22 mouse cellular contexts compared by ENCODE assay signal in genomic region chr1:55445689-55446044, GRCm38 (mm10). TPM values are rescaled to one million over a fixed set of nuclear protein-coding genes. Genes with fewer than 3 reads are reported as not detected.
DNase-seq lines count a peak whose midpoint lies in the region; ATAC-seq and TF ChIP-seq lines count a peak whose summit lies in the region.
"Had no signal": no experiment of that assay in that cellular context is flagged by ENCODE, and none has a peak within 500 bp of the region (broad histone marks: within the 10 kb centered on the region; RNA-seq: fewer than 3 reads in every experiment).

No protein-coding gene starts in this region.

- no peak overlapping the region for H3K4me3 ChIP-seq in heart, embryonic 15.5 days
- no peak overlapping the region for H3K4me3 ChIP-seq in thymus, adult 2 months (ENCODE audit: control insufficient read depth, insufficient read depth, low read length)
- H3K4me3 ChIP-seq: embryonic facial prominence, embryonic 13.5 days; erythroblast, embryonic 14.5 days; forebrain, embryonic 12.5 days; limb, embryonic 13.5 days; liver, embryonic 12.5 days had no signal

- H3K4me2 ChIP-seq in heart, embryonic 15.5 days: no peak overlapping the region
- H3K4me2 ChIP-seq: embryonic facial prominence, embryonic 13.5 days; forebrain, embryonic 12.5 days; limb, embryonic 13.5 days; liver, embryonic 12.5 days had no signal

- no peak overlapping the region for H3K9ac ChIP-seq in heart, embryonic 15.5 days
- H3K9ac ChIP-seq: embryonic facial prominence, embryonic 13.5 days; forebrain, embryonic 12.5 days; limb, embryonic 13.5 days; liver, embryonic 12.5 days had no signal

- no peaks in the 10 kb centered on the region for H3K27me3 ChIP-seq in heart, embryonic 15.5 days
- no peaks in the 10 kb centered on the region for H3K27me3 ChIP-seq in thymus, adult 2 months (ENCODE audit: control insufficient read depth, insufficient read depth, low read length)
- H3K27me3 ChIP-seq: embryonic facial prominence, embryonic 13.5 days; forebrain, embryonic 12.5 days; limb, embryonic 13.5 days; liver, embryonic 12.5 days had no signal

- no peak for DNase-seq in heart, adult 8-10 months (ENCODE audit: low spot score)
- DNase-seq in thymus, adult 2 months: no peak
- no peak for DNase-seq in thymus, postnatal 36 days
- DNase-seq in lung, postnatal 36 days: peak; percentile 21
- no peak for DNase-seq in Muller cell, postnatal 12 days (ENCODE audit: inconsistent ontology term)
- no peak for DNase-seq in kidney, postnatal 10 days
- DNase-seq: adrenal gland, postnatal 10 days; cerebellum, adult 2 months; cerebellum, postnatal 25 days; gastrocnemius, postnatal 36 days; kidney, adult 11 months; layer of hippocampus, adult 9-11 months; midbrain, embryonic 14.5 days; right cerebral cortex, postnatal 14 days had no signal

- H3K9me3 ChIP-seq in heart, embryonic 15.5 days (replicated peaks): no peaks in the 10 kb centered on the region
- H3K9me3 ChIP-seq: embryonic facial prominence, embryonic 13.5 days; forebrain, embryonic 12.5 days; limb, embryonic 13.5 days; liver, embryonic 12.5 days had no signal

- 15% methylated on average over 3 of the region's 3 CpGs for WGBS in heart, embryonic 15.5 days
- 71% methylated on average over 3 of the region's 3 CpGs for WGBS in thymus, adult 2 months

- H3K36me3 ChIP-seq in heart, embryonic 15.5 days: no peaks in the 10 kb centered on the region
- H3K36me3 ChIP-seq in thymus, adult 2 months (ENCODE audit: control insufficient read depth, insufficient read depth, low read length): no peaks in the 10 kb centered on the region
- H3K36me3 ChIP-seq: embryonic facial prominence, embryonic 13.5 days; forebrain, embryonic 12.5 days; limb, embryonic 13.5 days; liver, embryonic 12.5 days had no signal

- no peak for TF ChIP-seq CTCF in thymus, adult 2 months (IDR thresholded peaks at IDR 0.05; ENCODE audit: borderline replicate concordance, control insufficient read depth, extremely low read depth, insufficient read depth, low read length, poor library complexity)

- TF ChIP-seq POLR2A in thymus, adult 2 months (IDR thresholded peaks at IDR 0.05; ENCODE audit: control insufficient read depth, extremely low read depth, insufficient read depth, low read length, poor library complexity): no peak

- no peak; the same call in 1 of the 2 replicates for ATAC-seq in heart, embryonic 15.5 days (replicated peaks; ENCODE audit: insufficient number of reproducible peaks, insufficient read depth, low FRiP score, low read depth)
- ATAC-seq: hindbrain, embryonic 16.5 days; liver, embryonic 12.5 days had no signal

- H3K4me1 ChIP-seq in heart, embryonic 15.5 days (replicated peaks): peaks cover 7% of the 10 kb centered on the region
- peaks cover 25% of the 10 kb centered on the region for H3K4me1 ChIP-seq in thymus, adult 2 months (replicated peaks; ENCODE audit: control insufficient read depth, insufficient read depth, low read length)
- H3K4me1 ChIP-seq: embryonic facial prominence, embryonic 13.5 days; limb, embryonic 13.5 days had no signal

- H3K27ac ChIP-seq in heart, embryonic 15.5 days: peak overlapping the region; percentile 12; the same call in 1 of the 2 replicates
- peak overlapping the region; percentile 86 for H3K27ac ChIP-seq in thymus, adult 2 months (ENCODE audit: control insufficient read depth, insufficient read depth, low read length)
- H3K27ac ChIP-seq: embryonic facial prominence, embryonic 13.5 days; forebrain, embryonic 12.5 days; limb, embryonic 13.5 days; liver, embryonic 12.5 days had no signal

RNA-seq across cellular contexts. Expression of gene Plcl1, which starts 39.9 kb away (rescaled TPM):
- 0.91 and 1.0 TPM in 2 replicates for polyA plus RNA-seq in heart, embryonic 15.5 days (2015; fragmentation: Nextera tagmentation; extraction: Ambion mirVana)
- 1 to 10 TPM; 3.0 to 4.7 (median 3.5) TPM for total RNA-seq in heart, adult 8-10 months (2022)
- 2.7 and 3.8 TPM in 2 replicates for polyA plus RNA-seq in thymus, adult 2 months (2012; rRNA removed)
- total RNA-seq: megakaryocyte-erythroid progenitor cell, adult 5-6 weeks had no signal
- polyA plus RNA-seq: erythroblast, embryonic 14.5 days had no signal
